Mouse (Mus musculus) limb, embryonic 15.5 days (tissue): Measurements from ENCODE around the gene Obscn. TPM values are rescaled to one million over a fixed set of nuclear protein-coding genes. Genes with fewer than 3 reads are reported as not detected.

ENCODE experiments used
- ATAC-seq: fragments of 200-750 bp; cut with Nextera tagmentation; 2 replicates; pipeline ENCODE4 v1.8.0; 2017; ENCODE audit warnings: low read depth, moderate TSS enrichment; ENCODE audit not compliant: insufficient number of reproducible peaks, low FRiP score, low TSS enrichment
- H3K27ac ChIP-seq: fragments of 300-500 bp; sonication (generic); 2 replicates; pipeline ENCODE4 v1.5.1; 2015; ENCODE audit warnings: moderate library complexity, mild to moderate bottlenecking, inconsistent platforms
- H3K27me3 ChIP-seq: fragments of 300-500 bp; sonication (generic); 2 replicates; pipeline ENCODE4 v1.6.1; 2015; ENCODE audit warnings: inconsistent platforms
- H3K36me3 ChIP-seq: fragments of 300-500 bp; sonication (generic); 2 replicates; pipeline ENCODE4 v1.6.1; 2015; ENCODE audit warnings: inconsistent platforms
- H3K4me1 ChIP-seq: fragments of 300-500 bp; sonication (generic); 2 replicates; pipeline ENCODE4 v1.6.1; 2015; ENCODE audit warnings: inconsistent platforms
- H3K4me2 ChIP-seq: fragments of 300-500 bp; sonication (generic); 2 replicates; pipeline ENCODE4 v1.6.1; 2015; ENCODE audit warnings: mild to moderate bottlenecking, inconsistent platforms
- H3K4me3 ChIP-seq: fragments of 300-500 bp; sonication (generic); 2 replicates; pipeline ENCODE4 v1.5.1; 2015; ENCODE audit warnings: mild to moderate bottlenecking, inconsistent platforms
- H3K9ac ChIP-seq: fragments of 300-500 bp; sonication (generic); 2 replicates; pipeline ENCODE4 v1.6.1; 2015; ENCODE audit warnings: inconsistent platforms
- H3K9me3 ChIP-seq: fragments of 300-500 bp; sonication (generic); 2 replicates; pipeline ENCODE4 v1.6.1; 2016; ENCODE audit warnings: inconsistent platforms
- WGBS: fragments of 180-500 bp; shearing (Covaris S2); methylation state at CpG from one replicate; pipeline ENCODE4 v1.1.7; 2015; 5-methylcytosine and 5-hydroxymethylcytosine counted together
- polyA plus RNA-seq: library from polyadenylated mRNA; unstranded; fragments of >200 nt; fragmentation: Nextera tagmentation; extraction: Ambion mirVana; gene quantifications from 2 replicates; pipeline ENCODE4 v1.2.1, GENCODE M21; 2015

The Obscn gene
- polyA plus RNA-seq, 1 experiment from 2014 or later = 2.2 TPM

- 65% methylated on average over 19 of the region's 19 CpGs for WGBS
- Histone ChIP-seq H3K4me2 (no peak overlapping the region), H3K9ac (no peak overlapping the region), H3K36me3 (no peaks in the 10 kb centered on the region), H3K27ac (no peak overlapping the region), H3K4me3 (no peak overlapping the region), H3K9me3 (no peaks in the 10 kb centered on the region), H3K27me3 (peaks cover 48% of the 10 kb centered on the region), H3K4me1 (peaks cover 18% of the 10 kb centered on the region)
- ATAC-seq = no peak
Observed at GRCm38 (mm10) chr11:59138537-59139486, 2.6 kb upstream of the Obscn start.

GRCm38 (mm10) chr11:59136994-59137706, 948 bp upstream of the Obscn start:
- Histone ChIP-seq H3K4me3 (no peak overlapping the region), H3K9ac (no peak overlapping the region), H3K27me3 (peaks cover 65% of the 10 kb centered on the region), H3K9me3 (no peaks in the 10 kb centered on the region), H3K4me1 (peaks cover 18% of the 10 kb centered on the region), H3K4me2 (no peak overlapping the region), H3K27ac (no peak overlapping the region), H3K36me3 (no peaks in the 10 kb centered on the region)
- no peak for ATAC-seq
- WGBS = 70% methylated on average over 12 of the region's 12 CpGs

GRCm38 (mm10) chr11:59135051-59135820, 966 bp downstream of the Obscn start:
- H3K9ac ChIP-seq = no peak overlapping the region
- WGBS = 8% methylated on average over 55 of the region's 55 CpGs
- H3K4me1 ChIP-seq = peaks cover 16% of the 10 kb centered on the region
- no peak overlapping the region for H3K27ac ChIP-seq
- H3K4me3 ChIP-seq = peak overlapping the region; percentile 21
- H3K9me3 ChIP-seq = no peaks in the 10 kb centered on the region
- H3K27me3 ChIP-seq = peaks cover 77% of the 10 kb centered on the region
- no peak for ATAC-seq
- H3K4me2 ChIP-seq = peak overlapping the region; percentile 26
- H3K36me3 ChIP-seq = no peaks in the 10 kb centered on the region

GRCm38 (mm10) chr11:59134373-59134997, 1.7 kb downstream of the Obscn start:
- H3K9me3 ChIP-seq = no peaks in the 10 kb centered on the region
- 6% methylated on average over 34 of the region's 35 CpGs for WGBS
- peaks cover 16% of the 10 kb centered on the region for H3K4me1 ChIP-seq
- H3K36me3 ChIP-seq = no peaks in the 10 kb centered on the region
- no peak overlapping the region for H3K9ac ChIP-seq
- H3K4me3 ChIP-seq = peak overlapping the region; percentile 20
- ATAC-seq = no peak
- H3K27ac ChIP-seq = no peak overlapping the region
- H3K27me3 ChIP-seq = peaks cover 77% of the 10 kb centered on the region
- peak overlapping the region; percentile 19 for H3K4me2 ChIP-seq

- ATAC-seq = no peak
- Histone ChIP-seq H3K27ac (no peak overlapping the region), H3K9ac (no peak overlapping the region), H3K4me3 (no peak overlapping the region), H3K36me3 (no peaks in the 10 kb centered on the region), H3K9me3 (no peaks in the 10 kb centered on the region), H3K4me1 (peaks cover 16% of the 10 kb centered on the region), H3K4me2 (no peak overlapping the region), H3K27me3 (peaks cover 61% of the 10 kb centered on the region)
- 87% methylated on average over 2 of the region's 3 CpGs for WGBS
Observed at GRCm38 (mm10) chr11:59132065-59132464, 4.1 kb downstream of the Obscn start.

- H3K4me2 ChIP-seq = no peak overlapping the region
- no peak for ATAC-seq
- H3K27me3 ChIP-seq = peaks cover 54% of the 10 kb centered on the region
- H3K4me1 ChIP-seq = peaks cover 16% of the 10 kb centered on the region
- H3K9ac ChIP-seq = no peak overlapping the region
- 68% methylated on average over 18 of the region's 18 CpGs for WGBS
- no peak overlapping the region for H3K27ac ChIP-seq
- no peaks in the 10 kb centered on the region for H3K36me3 ChIP-seq
- H3K4me3 ChIP-seq = no peak overlapping the region
- H3K9me3 ChIP-seq = no peaks in the 10 kb centered on the region
Observed at GRCm38 (mm10) chr11:59131348-59131919, 4.8 kb downstream of the Obscn start.

- WGBS = 73% methylated on average over 9 of the region's 9 CpGs
Observed at GRCm38 (mm10) chr11:59130782-59131181, 5.4 kb downstream of the Obscn start.

GRCm38 (mm10) chr11:59105945-59106344, 30.3 kb downstream of the Obscn start:
- H3K27me3 ChIP-seq = no peaks in the 10 kb centered on the region
- no peak overlapping the region for H3K4me3 ChIP-seq
- H3K27ac ChIP-seq = no peak overlapping the region
- no peak for ATAC-seq
- no peak overlapping the region for H3K4me2 ChIP-seq
- no peak overlapping the region for H3K9ac ChIP-seq
- no peaks in the 10 kb centered on the region for H3K36me3 ChIP-seq
- no peaks in the 10 kb centered on the region for H3K4me1 ChIP-seq
- no peaks in the 10 kb centered on the region for H3K9me3 ChIP-seq
- WGBS = 91% methylated on average over 5 of the region's 5 CpGs

More at GRCm38 (mm10) chr11:59130782-59131181, 5.4 kb downstream of the Obscn start:
- H3K4me2 ChIP-seq = no peak overlapping the region
- no peaks in the 10 kb centered on the region for H3K9me3 ChIP-seq
- H3K4me3 ChIP-seq = no peak overlapping the region
- H3K36me3 ChIP-seq = no peaks in the 10 kb centered on the region
- no peak for ATAC-seq
- peaks cover 12% of the 10 kb centered on the region for H3K4me1 ChIP-seq
- H3K9ac ChIP-seq = no peak overlapping the region
- peaks cover 48% of the 10 kb centered on the region for H3K27me3 ChIP-seq
- H3K27ac ChIP-seq = no peak overlapping the region

- H3K9me3 ChIP-seq = no peaks in the 10 kb centered on the region
- no peak overlapping the region for H3K4me2 ChIP-seq
- no peaks in the 10 kb centered on the region for H3K36me3 ChIP-seq
- H3K27ac ChIP-seq = no peak overlapping the region
- no peak overlapping the region for H3K4me3 ChIP-seq
- H3K27me3 ChIP-seq = no peaks in the 10 kb centered on the region
- ATAC-seq = no peak
- no peak overlapping the region for H3K9ac ChIP-seq
- H3K4me1 ChIP-seq = no peaks in the 10 kb centered on the region
- WGBS = 64% methylated on average over 3 of the region's 3 CpGs
Observed at GRCm38 (mm10) chr11:59102324-59102723, 33.9 kb downstream of the Obscn start.

- no peak overlapping the region for H3K4me3 ChIP-seq
- H3K9me3 ChIP-seq = no peaks in the 10 kb centered on the region
- no peak overlapping the region for H3K27ac ChIP-seq
- WGBS = 19% methylated on average over 2 of the region's 2 CpGs
- no peak overlapping the region for H3K4me2 ChIP-seq
- H3K36me3 ChIP-seq = no peaks in the 10 kb centered on the region
- no peaks in the 10 kb centered on the region for H3K4me1 ChIP-seq
- ATAC-seq = no peak
- H3K9ac ChIP-seq = no peak overlapping the region
- no peaks in the 10 kb centered on the region for H3K27me3 ChIP-seq
Observed at GRCm38 (mm10) chr11:59098339-59098738, 37.9 kb downstream of the Obscn start.

- Histone ChIP-seq H3K36me3 (no peaks in the 10 kb centered on the region), H3K27ac (no peak overlapping the region), H3K4me2 (no peak overlapping the region), H3K4me3 (no peak overlapping the region), H3K4me1 (no peaks in the 10 kb centered on the region), H3K9me3 (no peaks in the 10 kb centered on the region), H3K9ac (no peak overlapping the region), H3K27me3 (no peaks in the 10 kb centered on the region)
- WGBS = 74% methylated on average over 5 of the region's 5 CpGs
- ATAC-seq = no peak
Observed at GRCm38 (mm10) chr11:59097770-59098169, 38.4 kb downstream of the Obscn start.
